Mouse (Mus musculus) cerebellum, postnatal 14 days (tissue): ENCODE measurements around the gene March5.

Source experiments
- DNase-seq, 2 experiments: peaks; one replicate each; pipeline ENCODE4 v3.0.0; 2021; ENCODE audit warnings: mixed read lengths in 2 of 2

The March5 gene

GRCm38 (mm10) chr19:37263943-37264897, 56.9 kb downstream of the March5 start:
- peak; percentile 66 to 67 for DNase-seq

GRCm38 (mm10) chr19:37265333-37266103, 58.2 kb downstream of the March5 start:
- DNase-seq = peak; percentile 98 to 99

GRCm38 (mm10) chr19:37269106-37269505, 61.8 kb downstream of the March5 start:
- DNase-seq = no peak
